Mouse (Mus musculus) T-helper 17 cell (primary cell): ENCODE results near the gene Ppp1r12a.
"Not testable (repeated sequence)": the region's sequence is repeated elsewhere in the genome, so short reads cannot be mapped to it uniquely, and the experiment has no call there.

Experiments used
- in situ Hi-C, 2 experiments: fragments of 300-600 bp; cut with MboI, MseI; formaldehyde crosslinking; loops; 1 replicate in 1 of 2; 2 replicates in 1 of 2; pipeline ENCODE4 v1.15.1; 2025; ENCODE audit warnings: high pct_unique_total_duplicates in 2 of 2

Ppp1r12a gene

DNA sequence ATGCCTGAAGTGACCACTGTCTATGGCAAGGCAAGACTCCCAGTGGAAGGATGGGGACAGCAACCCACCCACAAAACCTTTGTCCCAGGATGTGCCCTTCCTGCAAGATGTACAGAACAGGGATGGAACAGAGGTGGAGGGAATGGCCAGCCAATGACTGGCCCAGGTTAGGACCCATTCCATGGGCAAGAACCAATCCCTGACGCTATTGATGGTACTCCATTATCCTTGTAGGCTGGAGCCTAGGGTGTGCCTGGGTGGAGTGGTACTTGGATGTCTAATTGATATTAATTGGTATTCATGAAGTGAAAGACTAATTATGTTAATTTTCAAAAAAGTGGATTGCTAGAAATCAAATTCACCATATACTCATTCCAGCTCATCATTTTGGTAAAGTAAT is 35.5 kb downstream of the Ppp1r12a start:
- in situ Hi-C loops, result no loop called here

DNA sequence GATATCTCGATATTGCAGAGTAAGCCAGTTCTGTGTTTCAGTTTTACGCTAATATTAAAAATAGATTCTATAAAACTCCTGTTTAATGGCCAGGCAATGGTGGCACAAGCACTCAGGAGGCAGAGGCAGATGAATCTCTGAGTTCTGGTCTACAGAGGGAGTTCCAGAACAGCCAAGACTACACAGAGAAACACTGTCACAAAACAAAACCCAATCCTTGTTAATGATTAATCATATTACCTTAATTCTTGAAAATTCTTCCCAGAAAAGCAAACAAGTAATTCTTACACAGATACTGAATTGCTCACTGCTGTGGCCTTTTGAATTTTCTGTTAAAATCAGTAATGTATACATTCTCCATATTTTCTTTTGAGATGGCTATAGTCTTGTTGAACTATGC is 37.0 kb downstream of the Ppp1r12a start:
- in situ Hi-C loops, result no loop called here

DNA sequence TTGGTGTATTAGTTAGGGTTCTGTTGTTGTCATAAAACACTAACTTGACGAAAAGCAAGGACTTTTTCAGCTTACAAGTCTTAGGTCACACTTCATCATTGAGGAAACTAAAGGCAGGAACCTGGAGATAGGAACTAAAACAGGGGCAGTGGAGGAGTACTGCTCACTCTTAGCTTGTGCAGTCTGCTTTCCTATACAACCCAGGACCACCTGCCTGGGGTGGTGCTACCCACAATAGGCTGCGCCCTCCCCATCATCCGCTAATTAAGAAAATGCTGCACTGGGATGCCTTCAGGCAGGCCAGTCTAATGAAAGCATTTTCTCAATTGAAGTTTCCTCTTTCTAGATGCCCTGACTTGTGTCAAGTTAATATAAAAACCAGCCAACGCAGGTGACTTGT is 40.1 kb downstream of the Ppp1r12a start:
- in situ Hi-C loops, result no loop called here

DNA sequence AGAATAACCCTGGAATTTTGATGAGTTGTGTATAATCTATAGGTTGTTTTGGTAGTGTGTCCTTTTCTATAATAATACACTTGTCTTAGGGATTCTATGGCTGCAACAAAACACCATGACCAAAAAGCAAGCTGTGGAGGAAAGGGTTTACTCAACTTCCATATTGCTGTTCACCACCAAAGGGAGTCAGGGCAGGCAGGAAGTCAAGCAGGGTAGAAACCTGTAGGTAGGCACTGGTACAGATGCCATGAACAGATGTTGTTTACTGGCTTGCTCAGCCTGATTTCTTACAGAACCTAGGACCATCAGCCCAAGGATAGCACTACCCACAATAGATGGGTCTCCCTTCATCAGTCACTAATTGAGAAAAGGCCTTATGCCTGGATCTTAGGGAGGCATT is 41.4 kb downstream of the Ppp1r12a start:
- in situ Hi-C loops, result no loop called here

DNA sequence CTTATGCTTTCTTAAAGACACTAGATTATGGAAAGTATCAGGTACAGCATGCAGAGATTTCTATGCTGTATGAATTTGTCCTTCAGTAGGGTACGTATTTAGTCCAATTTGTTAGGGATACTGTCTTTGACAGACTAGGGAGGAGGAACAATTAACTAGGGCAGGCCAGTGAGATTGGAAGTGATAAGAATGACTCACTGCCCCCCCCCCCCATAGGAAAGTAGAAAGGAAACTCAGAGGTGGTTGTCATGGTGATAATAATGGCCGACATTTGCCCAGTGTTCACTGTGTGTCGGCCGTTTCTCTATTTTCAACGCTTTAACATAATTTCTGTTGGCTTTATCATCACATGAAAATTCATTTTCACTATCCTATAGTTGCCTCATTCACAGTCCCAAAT is 47.4 kb downstream of the Ppp1r12a start:
- in situ Hi-C loops, result no loop called here

DNA sequence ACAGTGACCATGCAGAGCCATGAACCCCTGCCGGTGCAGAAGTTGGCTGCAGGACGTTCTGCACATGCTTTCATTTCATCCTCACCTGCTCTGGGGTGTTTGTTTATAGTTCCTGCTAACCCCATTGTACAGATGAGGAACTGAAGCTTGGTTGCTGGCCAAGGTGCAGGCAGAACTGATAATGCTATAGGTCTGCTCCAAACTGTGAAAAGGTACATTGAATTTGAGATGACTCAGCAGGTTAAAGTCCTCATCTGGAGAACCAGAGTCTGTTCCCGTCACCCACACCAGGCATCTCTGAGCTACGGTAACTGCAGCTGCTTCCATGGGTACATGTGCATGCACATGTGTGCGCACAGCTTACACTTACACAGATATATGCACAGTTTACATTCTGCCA is 62.4 kb downstream of the Ppp1r12a start:
- in situ Hi-C loops, result loop anchor here in 1 of 2 experiments (10.0 kb wide), 1 partner anchor 1310 kb away; no protein-coding TSS in a partner anchor

DNA sequence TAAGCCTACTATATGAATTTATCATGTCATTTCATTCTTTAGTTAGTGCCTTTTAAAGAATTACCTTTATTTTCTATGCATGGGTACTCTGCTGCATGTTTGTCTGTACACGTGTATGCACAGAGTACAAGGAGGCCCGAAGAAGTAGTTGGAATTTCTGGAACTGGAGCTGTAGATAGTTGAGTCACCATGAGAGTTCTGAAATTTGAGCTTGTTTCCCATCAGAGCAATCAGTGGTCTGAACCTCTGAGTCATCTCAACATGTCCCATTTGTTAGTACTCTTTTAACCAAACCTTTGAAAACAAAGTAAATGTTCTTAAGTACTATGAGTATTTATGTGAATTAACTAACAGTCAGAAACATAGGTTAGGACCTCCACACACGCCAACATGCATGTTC is 75.1 kb downstream of the Ppp1r12a start:
- in situ Hi-C loops, result no loop called here

DNA sequence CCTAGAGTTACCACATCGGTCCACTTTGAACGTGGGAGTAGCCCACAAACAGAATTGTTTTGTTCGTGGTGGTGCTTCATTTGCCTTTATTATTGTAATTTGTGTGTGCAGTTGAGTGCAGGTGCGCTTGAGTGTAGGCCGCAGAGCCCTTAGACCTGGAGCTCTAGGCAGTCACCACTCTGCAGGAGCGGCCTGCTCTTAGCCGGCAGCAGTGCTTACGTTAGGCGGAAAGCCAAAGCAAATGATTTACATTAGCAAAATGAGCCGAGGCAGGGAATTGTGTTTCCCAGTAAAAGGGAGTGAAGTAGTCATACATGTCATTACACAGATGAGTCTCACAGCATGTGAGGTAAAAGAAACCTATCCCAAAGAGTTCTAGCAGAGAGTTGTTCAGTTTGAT is 77.1 kb downstream of the Ppp1r12a start:
- in situ Hi-C loops, result no loop called here

DNA sequence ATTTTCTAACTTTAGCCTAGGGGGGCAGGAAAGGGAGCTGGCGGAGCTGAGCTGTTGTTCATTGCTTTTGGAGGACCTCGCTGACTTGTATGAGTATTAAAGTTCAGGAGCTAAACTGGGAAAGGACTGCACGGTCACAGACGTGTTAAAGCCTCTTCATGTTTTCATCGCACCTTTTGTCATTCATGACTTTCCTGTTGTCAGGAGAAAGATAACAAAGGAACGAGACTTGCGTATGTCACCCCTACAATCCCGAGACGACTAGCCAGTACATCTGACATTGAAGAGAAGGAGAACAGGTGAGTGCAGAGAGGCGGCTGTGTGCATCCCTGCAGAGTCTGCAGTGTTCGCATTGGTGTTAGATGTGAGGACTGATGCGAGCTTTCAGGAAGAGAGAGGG is 88.7 kb downstream of the Ppp1r12a start:
- in situ Hi-C loops, result no loop called here

DNA sequence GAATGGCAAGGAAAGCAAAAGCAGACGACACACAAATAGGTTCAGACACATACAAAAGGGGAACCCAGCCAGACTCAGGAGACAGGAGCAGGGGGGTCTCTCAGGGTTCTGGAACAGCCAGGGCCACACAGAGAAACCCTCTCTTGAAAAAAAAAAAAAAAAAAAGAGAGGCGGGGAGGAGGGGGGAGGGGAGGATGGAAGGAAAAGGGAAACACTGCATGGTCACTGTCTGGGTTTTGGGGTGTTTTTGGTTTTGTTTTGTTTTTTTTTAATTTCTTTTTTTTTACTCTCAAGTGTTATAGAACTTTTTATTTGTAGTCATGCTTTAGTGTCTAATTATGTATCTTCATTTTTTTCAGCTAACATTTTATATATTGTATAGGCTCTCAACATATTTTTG is 89.2 kb downstream of the Ppp1r12a start:
- in situ Hi-C loops, result no loop called here

DNA sequence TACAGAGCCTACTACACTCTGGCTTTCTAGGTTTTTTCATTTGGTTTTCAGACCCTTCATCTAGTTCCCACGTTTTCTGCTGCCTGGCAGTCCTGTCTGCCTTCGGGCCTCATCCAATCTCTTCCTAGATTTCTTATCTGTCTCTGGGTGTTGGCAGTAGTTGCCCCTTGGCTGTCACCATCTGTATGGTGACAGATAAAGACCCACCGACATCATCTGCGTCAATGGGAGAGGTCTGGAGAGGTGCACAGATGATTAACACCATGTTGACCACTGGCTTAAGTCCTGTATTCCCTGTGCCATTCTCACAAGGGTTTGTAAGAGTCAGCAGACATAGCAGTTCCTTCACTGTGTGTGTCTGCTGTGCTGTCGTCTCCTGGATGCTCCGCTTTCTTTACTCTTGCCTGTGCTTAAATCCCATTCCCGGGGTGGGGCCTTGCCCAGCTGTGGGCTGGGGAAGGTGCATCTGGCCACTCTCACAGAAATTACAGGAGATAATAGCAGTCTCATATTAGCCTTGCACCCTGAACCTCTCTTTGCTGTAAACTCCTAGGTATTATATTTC is 93.9 kb downstream of the Ppp1r12a start:
- in situ Hi-C loops, result no loop called here

DNA sequence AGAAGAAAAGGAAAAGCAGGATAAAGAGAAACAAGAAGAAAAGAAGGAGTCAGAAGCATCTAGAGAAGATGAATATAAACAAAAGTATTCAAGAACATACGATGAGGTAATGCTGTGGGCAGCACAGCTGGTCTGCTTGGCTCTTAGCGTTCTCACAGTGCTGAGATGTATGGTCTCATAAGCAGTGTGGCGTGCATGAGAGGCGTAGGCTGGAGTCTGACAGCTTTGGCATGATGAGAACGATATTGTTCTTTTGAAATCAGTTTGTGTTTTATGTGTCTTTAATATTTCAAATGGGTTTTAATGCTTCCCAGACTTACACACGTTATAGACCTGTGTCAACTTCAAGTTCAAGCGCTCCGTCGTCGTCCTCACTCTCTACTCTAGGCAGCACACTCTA is 98.9 kb downstream of the Ppp1r12a start:
- in situ Hi-C loops, result no loop called here

DNA sequence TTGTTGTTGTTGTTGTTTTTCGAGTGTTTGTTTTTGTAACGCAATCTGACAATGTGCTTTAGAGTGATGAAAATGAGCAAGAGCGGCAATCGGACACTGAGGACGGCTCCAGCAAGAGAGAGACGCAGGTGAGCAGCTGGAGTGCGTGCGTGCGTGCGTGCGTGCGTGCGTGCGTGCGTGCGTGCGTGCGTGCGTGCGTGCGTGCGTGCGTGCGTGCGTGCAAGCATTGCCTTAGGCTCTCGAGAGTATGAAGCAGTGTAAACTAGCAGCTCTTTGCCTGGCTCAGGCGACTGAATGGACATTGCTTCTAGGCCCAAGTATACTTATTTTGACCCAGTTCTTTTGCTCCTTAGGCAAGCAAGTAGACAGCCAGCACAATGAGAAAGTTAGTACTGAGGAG is 102.6 kb downstream of the Ppp1r12a start:
- in situ Hi-C loops, result no loop called here

DNA sequence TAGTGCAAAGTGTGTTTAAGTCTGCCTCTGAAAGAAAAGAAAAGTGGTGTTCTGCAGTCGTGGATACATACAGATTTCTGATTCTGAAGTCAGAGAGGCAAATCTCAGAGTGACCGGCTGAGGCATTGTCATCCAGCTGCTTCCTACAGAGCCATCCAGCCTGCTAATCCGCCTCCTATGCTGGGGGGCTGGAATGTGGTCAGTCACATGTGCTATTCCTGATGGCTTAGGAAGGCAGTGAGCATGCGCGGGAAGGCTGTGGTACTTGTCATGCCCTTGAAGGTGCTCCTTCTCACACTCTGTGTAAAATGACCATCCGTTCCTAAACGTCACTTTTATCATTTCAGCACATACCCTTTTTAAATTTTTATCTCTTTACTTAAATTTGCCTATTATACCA is 109.2 kb downstream of the Ppp1r12a start:
- in situ Hi-C loops, result no loop called here

DNA sequence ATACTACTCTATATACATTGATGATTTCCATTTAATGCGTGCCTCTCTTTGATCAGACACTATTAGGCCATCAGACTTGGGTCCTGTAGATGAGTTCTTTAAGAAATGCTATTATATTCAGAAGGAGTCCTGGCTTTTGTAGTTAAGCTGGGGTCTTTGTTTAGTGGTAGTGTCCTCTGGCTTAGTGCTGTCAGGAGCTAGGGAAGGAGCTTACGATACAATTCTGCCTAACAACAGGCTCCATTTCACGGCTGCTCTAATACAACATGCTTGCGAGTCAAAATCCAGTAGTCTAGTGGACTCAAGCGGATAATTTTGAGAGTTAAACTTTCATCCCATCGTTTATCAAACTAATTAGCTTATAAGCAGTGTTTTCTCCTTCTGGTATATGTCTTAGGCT is 114.7 kb downstream of the Ppp1r12a start:
- in situ Hi-C loops, result no loop called here

DNA sequence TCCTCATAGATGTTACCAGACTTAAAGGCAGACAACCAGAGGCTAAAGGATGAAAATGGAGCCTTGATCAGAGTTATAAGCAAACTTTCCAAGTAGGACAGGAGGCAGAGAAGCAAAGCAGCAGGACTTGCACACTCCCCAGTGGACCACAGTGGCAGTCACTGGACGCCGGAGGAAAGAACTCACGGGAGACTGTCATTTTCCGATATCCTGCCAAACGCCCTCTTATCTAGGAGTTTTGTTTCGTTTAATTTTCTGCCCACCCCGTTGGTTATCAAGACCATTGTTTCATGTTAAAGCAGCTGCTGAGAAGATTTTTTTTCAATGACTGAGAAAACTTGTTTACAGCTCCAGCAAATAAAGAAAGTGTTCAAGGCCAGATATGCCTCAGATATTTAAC is 115.2 kb downstream of the Ppp1r12a start:
- in situ Hi-C loops, result no loop called here

DNA sequence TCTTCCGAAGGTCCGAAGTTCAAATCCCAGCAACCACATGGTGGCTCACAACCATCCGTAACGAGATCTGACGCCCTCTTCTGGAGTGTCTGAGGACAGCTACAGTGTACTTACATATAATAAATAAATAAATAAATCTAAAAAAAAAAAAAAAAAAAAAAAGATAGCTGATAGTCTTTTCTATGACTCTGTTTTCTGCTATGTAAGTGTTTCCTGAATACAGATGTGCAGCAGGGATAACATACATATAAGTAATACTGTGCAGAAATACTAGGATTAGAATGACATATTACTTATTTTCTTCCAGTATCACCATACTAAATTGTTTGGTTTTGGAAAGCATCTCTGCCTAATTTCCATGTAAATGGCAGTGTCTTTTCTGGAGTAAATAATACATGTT is 119.1 kb downstream of the Ppp1r12a start:
- in situ Hi-C loops, result not testable (repeated sequence)

DNA sequence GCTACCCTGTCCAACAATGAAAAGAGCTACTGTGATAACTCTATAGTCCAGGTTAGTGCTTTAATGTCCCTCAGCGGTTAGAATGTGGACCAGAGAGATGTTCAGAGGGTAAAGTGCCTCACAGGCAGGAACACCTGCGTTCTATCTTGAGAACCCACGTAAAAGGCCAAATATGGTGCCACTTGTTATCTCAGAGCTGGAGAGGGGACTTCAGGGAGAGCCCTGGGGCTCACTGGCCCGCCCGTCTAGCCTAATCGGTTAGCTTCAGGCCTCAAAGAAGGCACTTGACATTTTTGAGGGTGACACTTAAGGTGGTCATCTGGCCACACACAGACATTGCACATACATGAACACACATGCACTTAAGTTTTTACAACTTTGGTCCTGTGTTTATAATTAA is 120.4 kb downstream of the Ppp1r12a start:
- in situ Hi-C loops, result no loop called here

DNA sequence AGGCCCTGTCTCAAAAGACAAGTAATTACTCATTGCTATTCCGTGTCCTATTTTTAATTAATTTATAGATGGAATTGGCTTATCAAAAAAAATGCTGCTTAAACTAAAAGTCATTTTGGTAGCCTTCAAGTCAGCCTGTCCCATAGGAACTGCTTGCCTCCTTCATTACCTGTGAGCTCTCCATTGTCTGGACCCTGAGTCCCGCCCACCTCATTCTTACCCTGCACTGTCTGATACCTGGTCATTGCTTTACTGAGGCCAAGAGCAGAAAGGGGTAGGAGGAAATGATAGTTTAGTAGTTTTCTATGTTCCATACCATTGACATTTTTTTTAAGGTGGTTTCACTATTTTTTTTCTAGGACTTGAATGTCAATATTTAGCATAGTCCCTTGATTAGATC is 121.4 kb downstream of the Ppp1r12a start:
- in situ Hi-C loops, result no loop called here

DNA sequence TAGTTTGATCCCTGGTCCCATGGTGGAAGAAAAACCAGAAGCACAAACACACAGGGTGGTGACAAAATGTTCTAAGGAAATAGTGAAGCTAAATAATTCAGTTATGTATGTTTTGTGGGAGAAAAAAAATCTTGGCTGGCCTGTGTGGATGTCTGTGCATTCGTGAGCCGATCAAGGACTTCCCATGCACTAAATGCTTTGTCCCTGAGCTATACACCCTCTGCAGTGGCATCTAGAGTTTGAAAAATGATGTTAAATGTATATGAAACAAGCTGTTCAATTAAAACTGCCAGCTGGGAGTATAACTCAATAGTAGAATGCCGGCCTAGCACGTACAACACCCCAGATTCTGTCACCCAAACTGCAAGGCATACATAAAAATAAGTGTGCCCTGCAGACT is 121.8 kb downstream of the Ppp1r12a start:
- in situ Hi-C loops, result no loop called here

DNA sequence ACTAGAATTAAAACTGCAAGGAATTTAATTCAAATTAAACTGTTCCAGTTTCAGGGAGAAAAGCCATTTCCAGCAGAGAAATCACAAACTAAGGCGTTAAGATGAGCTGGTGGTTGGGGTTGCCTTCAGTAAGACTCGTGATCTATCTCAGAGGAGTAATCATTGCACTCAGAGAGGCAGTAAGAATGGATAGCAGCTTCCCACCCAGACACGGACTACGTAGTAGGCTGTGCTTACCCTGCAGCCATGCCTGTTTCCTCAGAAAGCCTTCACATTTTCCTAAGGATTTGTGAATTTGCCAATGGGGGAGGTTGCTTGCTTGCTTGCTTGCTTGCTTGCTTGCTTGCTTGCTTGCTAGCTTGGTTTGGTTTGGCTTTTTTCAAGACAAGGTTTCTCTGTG is 122.5 kb downstream of the Ppp1r12a start:
- in situ Hi-C loops, result no loop called here

DNA sequence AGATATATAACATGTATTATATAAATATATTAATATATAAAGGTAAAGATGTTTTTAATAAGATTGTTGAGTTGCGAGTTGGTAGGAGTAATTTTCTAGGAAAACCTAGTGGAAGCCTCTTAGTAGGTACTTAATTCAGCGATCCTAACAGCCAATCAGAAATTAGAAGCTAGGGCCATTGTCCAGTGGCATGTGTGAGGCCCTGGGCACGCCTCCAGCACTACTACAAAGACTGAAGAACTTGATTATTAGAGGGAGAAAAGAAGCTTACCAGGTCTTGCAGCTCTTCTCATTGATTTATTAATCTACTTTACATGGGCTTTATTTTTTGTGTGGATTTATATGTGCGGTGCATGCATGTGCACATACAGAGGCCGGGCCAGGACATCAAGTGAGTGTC is 123.0 kb downstream of the Ppp1r12a start:
- in situ Hi-C loops, result no loop called here

DNA sequence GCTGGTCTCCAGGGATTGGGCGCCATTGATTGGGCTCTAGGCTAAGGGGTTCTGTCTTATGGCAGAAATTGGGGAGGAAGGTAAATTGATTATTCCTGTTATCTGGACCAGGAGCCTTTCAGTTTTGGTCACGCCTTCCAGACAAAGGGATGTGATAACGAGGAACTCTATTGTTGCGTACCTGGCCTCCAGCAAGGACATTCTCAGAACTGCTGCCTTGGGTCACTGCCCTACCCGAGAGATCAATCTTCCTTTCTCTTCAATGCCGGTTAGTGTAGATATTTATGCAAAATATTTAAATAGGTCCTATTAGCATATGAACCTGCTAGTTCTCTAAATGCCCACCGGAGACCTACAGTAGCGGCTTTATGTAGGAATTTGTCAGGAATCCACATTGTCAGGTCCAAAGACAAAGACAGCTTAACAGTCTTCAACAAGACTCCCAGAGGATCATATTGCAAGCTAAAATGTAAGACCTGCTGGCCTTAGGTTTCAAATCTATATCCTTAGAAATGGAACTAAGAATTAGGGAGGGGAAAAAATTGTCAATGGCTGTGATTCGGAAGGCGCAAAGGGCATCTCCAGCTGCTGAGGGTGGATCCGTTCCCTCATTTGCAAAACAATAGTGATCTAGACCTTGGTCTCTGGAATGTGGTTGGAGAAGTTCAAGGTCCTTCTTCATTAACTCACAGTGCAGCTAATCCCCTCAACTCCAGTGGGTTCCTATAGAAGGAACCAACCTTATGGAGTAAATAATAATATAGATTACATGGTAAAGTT is 124.9 kb downstream of the Ppp1r12a start:
- in situ Hi-C loops, result no loop called here

DNA sequence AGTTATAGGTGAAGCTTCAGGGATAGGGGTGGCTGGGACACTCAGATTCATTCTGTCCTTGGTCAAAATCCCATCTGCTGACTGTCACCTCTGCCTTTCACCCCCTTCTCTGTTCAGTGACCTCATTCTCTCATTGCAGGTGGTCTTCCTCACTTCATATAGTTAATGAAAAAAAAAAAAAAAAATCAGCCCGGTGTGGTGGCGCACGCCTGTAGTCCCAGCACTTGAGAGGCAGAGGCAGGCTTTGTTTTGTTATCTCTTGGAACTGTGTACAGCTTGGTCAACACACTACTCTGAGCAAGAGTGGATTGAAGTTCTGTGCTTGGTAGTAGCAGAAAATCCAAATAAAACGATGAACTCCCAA is 125.4 kb downstream of the Ppp1r12a start:
- in situ Hi-C loops, result no loop called here
